Mouse (Mus musculus) liver, adult 2 months (tissue): ENCODE data around the gene Rbm7.

ENCODE experiments used
- CTCF ChIP-seq: fragments of 200-500 bp; IDR thresholded peaks from 2 replicates; pipeline ENCODE4 v1.5.1; 2011; ENCODE audit warnings: low read depth, low read length, control low read depth
- POLR2A ChIP-seq: fragments of 200-500 bp; IDR thresholded peaks from 2 replicates; pipeline ENCODE4 v1.6.1; 2011; ENCODE audit warnings: low read length, control low read depth; ENCODE audit not compliant: insufficient read depth; ENCODE audit errors: extremely low read depth

DNA sequence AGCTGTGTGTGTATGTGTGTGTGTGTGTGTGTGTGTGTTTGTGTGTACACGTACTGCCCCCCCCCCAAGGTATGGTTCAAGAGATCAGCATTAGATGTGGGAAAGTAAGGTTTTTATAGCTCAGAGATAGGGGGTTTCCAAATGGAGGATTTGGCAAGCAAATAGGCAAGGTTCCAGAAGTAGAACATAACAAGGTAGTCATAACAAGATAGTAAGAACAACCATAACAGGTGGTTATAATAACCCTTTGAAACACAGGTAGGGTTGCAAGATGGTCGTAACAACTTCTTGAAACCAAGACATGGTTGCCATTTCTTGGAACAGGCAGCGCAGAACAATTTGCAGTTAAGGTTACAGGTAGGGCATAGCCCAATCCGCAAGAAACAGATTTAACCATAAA, 31.4 kb upstream of the Rbm7 start:
- TF ChIP-seq CTCF, result no peak
- TF ChIP-seq POLR2A, result no peak
